Mouse (Mus musculus): Measurements from ENCODE around the gene Eif2ak3. TPM values are rescaled to one million over a fixed set of nuclear protein-coding genes. Genes with fewer than 3 reads are reported as not detected.
A peak's percentile ranks its signal among the peaks of the same experiment; 100 is the strongest.

The Eif2ak3 gene
- 10.2 and 12.5 TPM in 2 replicates for polyA plus RNA-seq (2014; fragmentation: Nextera tagmentation; extraction: Ambion mirVana)

DNA sequence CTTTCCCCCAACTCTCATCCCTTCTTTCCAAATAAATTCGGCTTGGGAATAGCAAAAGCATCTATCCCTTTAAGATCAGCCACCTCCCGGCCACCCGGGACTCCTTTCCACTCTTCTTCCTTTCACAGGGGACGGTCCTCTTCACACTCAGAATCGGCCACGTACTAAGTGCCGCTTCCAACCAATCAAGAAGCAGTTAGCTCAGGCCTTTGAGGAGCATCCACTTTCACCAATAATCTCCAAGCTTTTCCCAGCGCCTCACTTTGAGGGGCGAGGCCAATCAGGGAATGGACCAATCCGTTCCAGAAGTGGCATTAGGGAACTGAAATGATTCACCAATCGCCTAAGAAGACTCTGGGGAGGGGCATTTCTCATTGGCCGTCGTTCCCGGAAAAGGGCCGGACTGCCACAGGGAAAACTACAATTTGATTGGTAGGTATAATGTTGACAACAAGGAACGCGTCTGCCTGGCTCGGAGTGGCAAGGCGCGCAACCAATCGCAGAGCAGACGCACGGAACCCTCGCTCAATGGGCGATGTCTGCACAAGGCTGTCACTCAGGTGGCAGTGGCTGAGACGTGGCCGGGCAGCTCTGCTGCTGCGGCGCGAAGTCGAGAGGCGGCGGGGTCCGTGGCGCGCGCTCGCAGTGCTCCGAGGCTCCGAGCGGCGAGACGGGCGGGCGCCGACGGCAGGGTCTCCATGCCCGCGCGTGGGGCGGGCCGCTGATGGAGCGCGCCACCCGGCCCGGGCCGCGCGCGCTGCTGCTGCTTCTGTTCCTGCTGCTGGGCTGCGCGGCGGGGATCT is at the start of gene Eif2ak3:
Gene Eif2ak3 (plus strand): TSS at position 514 of the 803 bp plus-strand sequence.
- H3K36me3 ChIP-seq (ENCODE audit: control insufficient read depth, insufficient read depth, low read length): no peaks in the 10 kb centered on the region; the same call in 1 of the 2 replicates
- peak within 1 kb of the TSS; percentile 62 for H3K4me2 ChIP-seq (replicated peaks; ENCODE audit: low read depth, low read length)
- peak; percentile 98 for ATAC-seq (ENCODE audit: insufficient number of reproducible peaks, insufficient read depth, low FRiP score, low read depth)
- H3K4me1 ChIP-seq (ENCODE audit: control insufficient read depth, insufficient read depth, low read length): peaks cover 22% of the 10 kb centered on the region
- peak within 1 kb of the TSS; percentile 83 for H3K27ac ChIP-seq (ENCODE audit: low read length)
- peak within 1 kb of the TSS; percentile 67 for H3K9ac ChIP-seq (replicated peaks; ENCODE audit: low read depth, low read length)
- H3K27me3 ChIP-seq (ENCODE audit: control insufficient read depth, insufficient read depth, low read length): no peaks in the 10 kb centered on the region
- peak within 1 kb of the TSS; percentile 84 for H3K4me3 ChIP-seq (ENCODE audit: low read depth, low read length)
- WGBS: under 1% methylated on average over 59 of the region's 63 CpGs
- H3K9me3 ChIP-seq (ENCODE audit: control insufficient read depth, low read depth, low read length): no peaks in the 10 kb centered on the region

DNA sequence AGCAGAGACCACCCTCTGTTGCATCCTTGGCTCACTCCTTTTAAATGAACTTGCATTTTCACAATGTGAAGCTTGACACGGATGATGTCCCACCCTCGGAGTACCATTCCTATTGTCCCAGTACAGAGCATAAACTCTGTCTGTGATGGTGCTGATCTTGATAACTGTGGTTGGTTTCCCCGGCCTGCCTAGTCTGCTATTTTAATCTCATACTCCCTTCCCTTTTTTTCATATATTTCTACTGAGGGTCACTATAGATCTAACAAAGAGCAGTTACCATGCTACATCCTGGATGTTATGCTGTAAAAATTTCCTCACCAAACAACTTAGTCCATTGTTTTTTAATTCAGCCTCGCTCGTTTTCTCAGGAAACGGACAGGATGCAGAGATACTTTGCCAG is 47.4 kb upstream of the Eif2ak3 start:
- no peak overlapping the region for H3K9ac ChIP-seq (replicated peaks; ENCODE audit: low read depth, low read length)

GRCm38 (mm10) chr6:70797581-70798251 is 46.6 kb upstream of the Eif2ak3 start:
- no peaks in the 10 kb centered on the region for H3K27me3 ChIP-seq (ENCODE audit: control insufficient read depth, insufficient read depth, low read length)
- H3K4me3 ChIP-seq (ENCODE audit: low read depth, low read length): no peak overlapping the region
- no peak overlapping the region for H3K9ac ChIP-seq (replicated peaks; ENCODE audit: low read depth, low read length)
- H3K27ac ChIP-seq (ENCODE audit: low read length): no peak overlapping the region
- H3K36me3 ChIP-seq (ENCODE audit: control insufficient read depth, insufficient read depth, low read length): no peaks in the 10 kb centered on the region
- 23% methylated on average over 9 of the region's 9 CpGs for WGBS
- no peak; the same call in 1 of the 2 replicates for ATAC-seq (ENCODE audit: insufficient number of reproducible peaks, insufficient read depth, low FRiP score, low read depth)
- H3K9me3 ChIP-seq (ENCODE audit: control insufficient read depth, low read depth, low read length): no peaks in the 10 kb centered on the region
- H3K4me1 ChIP-seq (ENCODE audit: control insufficient read depth, insufficient read depth, low read length): no peaks in the 10 kb centered on the region
- no peak overlapping the region for H3K4me2 ChIP-seq (replicated peaks; ENCODE audit: low read depth, low read length)

More for the DNA sequence above, 47.4 kb upstream of the Eif2ak3 start:
- no peaks in the 10 kb centered on the region for H3K36me3 ChIP-seq (ENCODE audit: control insufficient read depth, insufficient read depth, low read length)
- WGBS: 82% methylated on average over 6 of the region's 6 CpGs
- H3K4me2 ChIP-seq (replicated peaks; ENCODE audit: low read depth, low read length): no peak overlapping the region
- no peaks in the 10 kb centered on the region for H3K9me3 ChIP-seq (ENCODE audit: control insufficient read depth, low read depth, low read length)
- H3K27ac ChIP-seq (ENCODE audit: low read length): no peak overlapping the region
- ATAC-seq (ENCODE audit: insufficient number of reproducible peaks, insufficient read depth, low FRiP score, low read depth): no peak
- H3K27me3 ChIP-seq (ENCODE audit: control insufficient read depth, insufficient read depth, low read length): no peaks in the 10 kb centered on the region
- H3K4me1 ChIP-seq (ENCODE audit: control insufficient read depth, insufficient read depth, low read length): no peaks in the 10 kb centered on the region
- no peak overlapping the region for H3K4me3 ChIP-seq (ENCODE audit: low read depth, low read length)

DNA sequence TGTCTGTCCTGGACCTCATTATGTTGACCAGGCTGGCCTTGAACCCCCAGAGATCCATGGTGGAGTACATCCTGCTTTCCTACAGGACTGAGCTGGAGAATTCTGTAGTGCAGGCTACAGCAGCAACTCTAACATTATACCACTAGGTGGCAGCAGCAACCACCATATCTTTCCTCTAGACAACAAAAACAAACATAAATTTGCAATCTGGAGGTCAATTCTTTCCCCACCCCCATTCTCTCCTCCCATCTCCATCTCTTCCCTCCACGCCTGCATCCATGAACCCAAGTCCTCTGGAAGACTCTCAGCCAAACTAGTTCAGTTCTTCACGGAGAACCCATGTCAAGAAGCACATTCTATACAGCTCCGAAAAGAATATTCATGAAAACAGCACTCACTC is 39.7 kb upstream of the Eif2ak3 start:
- no peaks in the 10 kb centered on the region for H3K4me1 ChIP-seq (ENCODE audit: control insufficient read depth, insufficient read depth, low read length)
- ATAC-seq (ENCODE audit: insufficient number of reproducible peaks, insufficient read depth, low FRiP score, low read depth): peak; percentile 51; the same call in 1 of the 2 replicates
- H3K27ac ChIP-seq (ENCODE audit: low read length): no peak overlapping the region
- WGBS: 28% methylated on average over 3 of the region's 3 CpGs
- H3K9me3 ChIP-seq (ENCODE audit: control insufficient read depth, low read depth, low read length): no peaks in the 10 kb centered on the region
- H3K9ac ChIP-seq (replicated peaks; ENCODE audit: low read depth, low read length): no peak overlapping the region
- H3K4me2 ChIP-seq (replicated peaks; ENCODE audit: low read depth, low read length): no peak overlapping the region
- H3K27me3 ChIP-seq (ENCODE audit: control insufficient read depth, insufficient read depth, low read length): no peaks in the 10 kb centered on the region
- no peak overlapping the region for H3K4me3 ChIP-seq (ENCODE audit: low read depth, low read length)
- no peaks in the 10 kb centered on the region for H3K36me3 ChIP-seq (ENCODE audit: control insufficient read depth, insufficient read depth, low read length)

- no peaks in the 10 kb centered on the region for H3K9me3 ChIP-seq (ENCODE audit: control insufficient read depth, low read depth, low read length)
- ATAC-seq (ENCODE audit: insufficient number of reproducible peaks, insufficient read depth, low FRiP score, low read depth): peak; percentile 42; the same call in 1 of the 2 replicates
- no peak overlapping the region for H3K9ac ChIP-seq (replicated peaks; ENCODE audit: low read depth, low read length)
- WGBS: 17% methylated on average over 7 of the region's 7 CpGs
- no peaks in the 10 kb centered on the region for H3K27me3 ChIP-seq (ENCODE audit: control insufficient read depth, insufficient read depth, low read length)
- H3K4me1 ChIP-seq (ENCODE audit: control insufficient read depth, insufficient read depth, low read length): no peaks in the 10 kb centered on the region
- no peaks in the 10 kb centered on the region for H3K36me3 ChIP-seq (ENCODE audit: control insufficient read depth, insufficient read depth, low read length)
- H3K27ac ChIP-seq (ENCODE audit: low read length): no peak overlapping the region
- peak overlapping the region; percentile 10; the same call in 1 of the 2 replicates for H3K4me2 ChIP-seq (replicated peaks; ENCODE audit: low read depth, low read length)
- no peak overlapping the region for H3K4me3 ChIP-seq (ENCODE audit: low read depth, low read length)
Measured at GRCm38 (mm10) chr6:70805267-70805666, 39.0 kb upstream of the Eif2ak3 start.

DNA sequence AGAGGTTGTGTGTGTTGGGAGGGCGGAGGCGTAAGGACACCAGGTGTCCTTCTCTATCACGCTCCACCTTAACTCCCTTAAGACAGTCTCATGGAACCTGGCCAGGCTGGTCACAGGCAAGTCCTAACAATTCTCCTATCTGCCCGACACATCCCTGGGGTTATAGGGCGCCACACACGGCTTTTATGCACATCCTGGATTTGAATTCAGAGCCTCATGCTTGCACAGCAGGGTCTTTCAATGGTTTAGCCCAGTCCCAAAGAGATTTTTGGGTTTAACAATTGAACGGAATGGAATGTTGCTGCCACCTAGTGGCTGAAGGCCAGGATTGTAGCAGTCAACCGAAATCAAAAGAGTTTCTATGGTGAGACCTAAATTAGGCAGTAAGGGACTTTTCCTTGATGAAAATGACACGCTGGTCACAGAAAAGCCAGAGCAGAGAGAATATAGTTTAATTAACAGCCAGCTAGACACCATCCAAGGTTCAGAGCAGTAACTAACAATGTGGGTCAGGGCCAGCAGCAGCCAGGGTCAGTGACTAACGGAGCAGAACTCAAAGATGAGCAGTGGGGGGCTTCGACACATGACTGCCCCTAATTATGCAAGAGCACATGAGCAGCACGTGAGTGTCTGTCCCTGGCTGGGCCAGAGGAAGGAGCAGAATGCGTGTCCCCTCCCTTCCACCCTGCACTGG is 38.3 kb upstream of the Eif2ak3 start:
- Histone ChIP-seq H3K9me3 (ENCODE audit: control insufficient read depth, low read depth, low read length) (no peaks in the 10 kb centered on the region), H3K4me2 (replicated peaks; ENCODE audit: low read depth, low read length) (peak overlapping the region; percentile 25; the same call in 1 of the 2 replicates), H3K36me3 (ENCODE audit: control insufficient read depth, insufficient read depth, low read length) (no peaks in the 10 kb centered on the region), H3K9ac (replicated peaks; ENCODE audit: low read depth, low read length) (no peak overlapping the region), H3K4me1 (ENCODE audit: control insufficient read depth, insufficient read depth, low read length) (no peaks in the 10 kb centered on the region), H3K4me3 (ENCODE audit: low read depth, low read length) (no peak overlapping the region), H3K27ac (ENCODE audit: low read length) (no peak overlapping the region), H3K27me3 (ENCODE audit: control insufficient read depth, insufficient read depth, low read length) (no peaks in the 10 kb centered on the region)
- ATAC-seq (ENCODE audit: insufficient number of reproducible peaks, insufficient read depth, low FRiP score, low read depth): peak; percentile 64
- 18% methylated on average over 13 of the region's 13 CpGs for WGBS

GRCm38 (mm10) chr6:70806514-70806912 is 37.8 kb upstream of the Eif2ak3 start:
- Histone ChIP-seq H3K36me3 (ENCODE audit: control insufficient read depth, insufficient read depth, low read length) (no peaks in the 10 kb centered on the region), H3K27ac (ENCODE audit: low read length) (no peak overlapping the region), H3K9ac (replicated peaks; ENCODE audit: low read depth, low read length) (no peak overlapping the region), H3K4me1 (ENCODE audit: control insufficient read depth, insufficient read depth, low read length) (no peaks in the 10 kb centered on the region), H3K27me3 (ENCODE audit: control insufficient read depth, insufficient read depth, low read length) (no peaks in the 10 kb centered on the region), H3K4me2 (replicated peaks; ENCODE audit: low read depth, low read length) (no peak overlapping the region), H3K4me3 (ENCODE audit: low read depth, low read length) (no peak overlapping the region), H3K9me3 (ENCODE audit: control insufficient read depth, low read depth, low read length) (no peaks in the 10 kb centered on the region)
- 82% methylated on average over 1 of the region's 1 CpGs for WGBS
- no peak for ATAC-seq (ENCODE audit: insufficient number of reproducible peaks, insufficient read depth, low FRiP score, low read depth)

GRCm38 (mm10) chr6:70810524-70810923 is 33.8 kb upstream of the Eif2ak3 start:
- Histone ChIP-seq H3K9ac (replicated peaks; ENCODE audit: low read depth, low read length) (no peak overlapping the region), H3K9me3 (ENCODE audit: control insufficient read depth, low read depth, low read length) (no peaks in the 10 kb centered on the region), H3K36me3 (ENCODE audit: control insufficient read depth, insufficient read depth, low read length) (no peaks in the 10 kb centered on the region), H3K4me1 (ENCODE audit: control insufficient read depth, insufficient read depth, low read length) (no peaks in the 10 kb centered on the region), H3K4me3 (ENCODE audit: low read depth, low read length) (no peak overlapping the region), H3K4me2 (replicated peaks; ENCODE audit: low read depth, low read length) (no peak overlapping the region), H3K27ac (ENCODE audit: low read length) (no peak overlapping the region), H3K27me3 (ENCODE audit: control insufficient read depth, insufficient read depth, low read length) (no peaks in the 10 kb centered on the region)
- no peak for ATAC-seq (ENCODE audit: insufficient number of reproducible peaks, insufficient read depth, low FRiP score, low read depth)
- 87% methylated on average over 1 of the region's 1 CpGs for WGBS

Data from stomach, embryonic 14.5 days (tissue).